Mouse (Mus musculus) heart, postnatal 0 days (tissue): ENCODE measurements at regions not wholly inside any gene's neighbourhood (a gene's known extent, or its start where the extent isn't known, plus 50 kb on each side); places are given as distances from the start of the nearest gene placed in this dataset.

ENCODE experiments used
- CTCF ChIP-seq: IDR thresholded peaks from 2 replicates; pipeline ENCODE4 v1.5.1; 2016; ENCODE audit warnings: antibody characterized with exemption, control low read depth, low read depth
- EP300 ChIP-seq: IDR thresholded peaks from 2 replicates; pipeline ENCODE4 v1.6.1; 2016; ENCODE audit warnings: antibody characterized with exemption, low read depth

- no peak for TF ChIP-seq CTCF
- TF ChIP-seq EP300: no peak
Measured at GRCm38 (mm10) chrX:11829411-11830002, 330.6 kb downstream of the Bcor start.
